Mouse (Mus musculus) retina, postnatal 1 day (tissue): ENCODE data around the gene Gm17651.

Source experiments
- DNase-seq: peaks from one replicate; pipeline ENCODE4 v3.0.0-alpha.2; 2012

Gene Gm17651

DNA sequence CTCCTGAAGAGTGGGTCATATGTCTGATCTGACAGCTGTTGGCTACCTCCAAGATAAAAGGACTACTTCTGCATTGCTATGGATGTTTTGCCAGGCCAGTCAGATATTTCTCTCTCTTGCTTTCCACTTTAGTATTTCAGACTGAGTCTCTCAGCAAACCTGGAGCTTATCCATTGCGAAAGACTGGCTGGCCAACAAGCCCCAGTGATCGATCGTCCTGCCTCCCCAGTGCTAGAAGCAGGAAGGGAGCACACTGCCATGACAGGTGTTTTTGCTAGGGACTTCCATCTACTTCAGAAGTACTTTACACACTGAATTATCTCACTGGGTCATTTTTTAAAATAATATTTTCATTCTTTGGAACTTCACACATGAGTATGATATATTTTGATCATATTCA is 3.9 kb upstream of the Gm17651 start:
- DNase-seq: no peak

DNA sequence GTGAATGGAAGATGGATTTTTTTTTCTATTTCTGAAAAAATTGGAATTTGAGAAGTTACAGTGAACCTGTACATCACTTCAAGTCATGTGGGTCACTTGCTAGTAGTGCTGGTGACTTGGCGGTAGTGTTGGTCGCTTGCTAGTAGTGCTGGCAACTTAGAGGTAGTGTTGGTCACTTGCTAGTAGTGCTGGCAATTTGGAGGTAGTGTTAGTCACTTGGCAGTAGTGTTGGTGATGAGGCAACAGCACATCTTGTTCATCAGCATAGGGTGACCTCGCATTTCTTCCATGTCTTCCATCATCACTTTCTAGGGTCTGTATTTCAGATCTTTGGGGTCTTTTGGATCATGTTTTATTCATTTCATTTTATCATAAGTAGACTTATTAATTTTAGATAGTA is 1.6 kb upstream of the Gm17651 start:
- no peak for DNase-seq

DNA sequence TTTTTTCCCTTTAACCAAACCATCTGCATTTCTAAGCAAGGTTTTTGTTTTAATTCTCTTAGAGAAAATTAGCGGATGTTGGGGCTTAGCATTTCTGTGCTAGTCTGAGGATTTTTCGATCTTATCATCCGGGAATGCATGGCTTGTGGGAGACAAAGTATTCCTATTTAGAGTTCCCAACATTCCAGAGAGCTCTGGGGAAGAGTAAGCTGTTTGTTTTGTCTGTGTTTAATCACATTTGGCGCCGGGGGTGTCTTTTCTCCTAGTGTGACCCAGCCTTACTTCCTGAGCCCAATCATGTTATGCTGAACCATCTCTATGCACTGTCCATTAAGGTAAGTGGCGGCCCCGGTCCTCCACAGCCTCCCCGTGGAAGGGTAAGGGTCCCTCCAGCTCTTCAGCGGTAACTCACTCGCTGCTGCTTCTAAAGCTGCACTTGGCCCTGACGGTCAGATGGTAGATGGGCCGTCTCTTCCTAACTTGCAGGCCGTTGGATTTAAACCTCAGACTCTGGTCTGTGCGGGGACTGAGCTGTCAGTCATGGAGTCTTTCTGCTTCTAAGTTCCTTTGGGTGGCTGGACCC is 7.3 kb downstream of the Gm17651 start:
- DNase-seq: no peak

DNA sequence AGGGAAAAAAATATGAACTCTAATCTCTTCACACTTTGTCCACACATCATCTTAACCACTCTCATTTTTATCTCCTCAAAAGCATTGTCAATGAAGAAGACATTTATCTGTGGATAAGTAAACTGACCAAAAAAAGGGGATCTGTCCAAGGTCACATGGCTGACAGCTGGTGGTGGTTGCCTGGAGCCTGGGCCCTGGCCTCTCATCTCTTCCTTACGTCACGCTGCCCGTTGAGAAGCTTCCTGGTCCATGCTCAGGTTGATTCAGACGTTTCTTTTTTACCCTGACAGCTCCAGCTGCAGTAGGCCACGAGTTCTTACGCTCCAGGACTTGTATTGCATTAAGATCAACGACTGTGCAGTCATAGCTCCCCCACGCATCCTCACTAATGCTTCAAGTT is 8.3 kb downstream of the Gm17651 start:
- no peak for DNase-seq

DNA sequence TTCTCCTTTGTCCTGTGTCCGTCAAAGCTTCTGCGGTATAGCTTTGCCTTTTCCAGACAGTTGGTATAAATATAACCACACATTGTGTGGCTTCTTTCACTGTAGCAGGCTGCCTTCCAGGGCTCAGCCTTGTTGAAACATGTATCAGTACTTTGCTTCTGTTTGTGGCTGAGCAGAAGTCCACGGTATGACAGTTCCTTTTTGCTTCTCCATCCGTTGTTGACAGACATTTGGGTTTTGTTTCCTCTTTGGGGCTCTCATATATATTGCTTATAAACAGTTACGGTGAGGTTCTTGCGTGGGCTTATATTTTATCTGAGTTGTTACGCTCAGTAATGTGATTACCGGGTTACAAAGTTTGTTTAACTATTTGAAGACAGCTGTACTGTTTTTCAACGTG is 9.0 kb downstream of the Gm17651 start:
- DNase-seq: no peak

DNA sequence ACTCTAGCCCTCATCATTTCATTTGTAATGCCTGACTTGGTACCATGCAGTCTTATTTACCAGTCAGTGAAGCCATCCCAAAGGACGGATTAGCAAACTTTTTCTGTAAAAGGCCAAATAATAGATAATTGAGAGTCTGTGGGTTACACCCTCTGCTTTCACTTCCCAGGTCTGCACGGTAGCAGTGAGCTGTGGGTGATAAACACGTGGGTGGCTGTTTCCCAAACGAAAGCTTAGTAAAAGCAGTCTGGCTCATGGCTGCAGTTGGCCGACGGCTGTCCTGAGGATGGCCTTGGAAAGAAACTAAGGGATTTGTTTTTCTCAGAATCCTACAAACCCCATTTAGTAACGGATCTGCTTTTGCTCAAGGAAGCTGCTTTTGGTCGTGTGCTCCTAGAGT is 13.3 kb downstream of the Gm17651 start:
- no peak for DNase-seq

DNA sequence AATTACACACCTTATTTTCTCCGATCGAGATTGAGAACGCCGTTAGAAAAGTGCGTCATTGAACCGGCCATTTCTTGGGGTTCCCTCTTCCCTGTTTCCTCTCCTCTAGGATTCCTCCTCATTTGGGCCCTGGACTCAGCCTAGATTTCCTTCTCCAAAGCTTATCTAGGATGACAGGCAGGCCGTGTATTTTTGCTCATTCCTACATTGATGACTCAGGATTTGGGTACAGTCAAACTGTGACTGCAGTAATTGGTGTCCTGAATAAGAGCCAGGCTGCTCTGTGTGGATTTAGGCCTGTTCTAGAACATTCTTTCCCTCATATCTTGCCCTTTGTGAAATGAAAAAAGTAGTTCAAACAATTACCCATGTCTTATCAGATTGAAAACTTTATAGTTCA is 14.7 kb downstream of the Gm17651 start:
- no peak for DNase-seq

DNA sequence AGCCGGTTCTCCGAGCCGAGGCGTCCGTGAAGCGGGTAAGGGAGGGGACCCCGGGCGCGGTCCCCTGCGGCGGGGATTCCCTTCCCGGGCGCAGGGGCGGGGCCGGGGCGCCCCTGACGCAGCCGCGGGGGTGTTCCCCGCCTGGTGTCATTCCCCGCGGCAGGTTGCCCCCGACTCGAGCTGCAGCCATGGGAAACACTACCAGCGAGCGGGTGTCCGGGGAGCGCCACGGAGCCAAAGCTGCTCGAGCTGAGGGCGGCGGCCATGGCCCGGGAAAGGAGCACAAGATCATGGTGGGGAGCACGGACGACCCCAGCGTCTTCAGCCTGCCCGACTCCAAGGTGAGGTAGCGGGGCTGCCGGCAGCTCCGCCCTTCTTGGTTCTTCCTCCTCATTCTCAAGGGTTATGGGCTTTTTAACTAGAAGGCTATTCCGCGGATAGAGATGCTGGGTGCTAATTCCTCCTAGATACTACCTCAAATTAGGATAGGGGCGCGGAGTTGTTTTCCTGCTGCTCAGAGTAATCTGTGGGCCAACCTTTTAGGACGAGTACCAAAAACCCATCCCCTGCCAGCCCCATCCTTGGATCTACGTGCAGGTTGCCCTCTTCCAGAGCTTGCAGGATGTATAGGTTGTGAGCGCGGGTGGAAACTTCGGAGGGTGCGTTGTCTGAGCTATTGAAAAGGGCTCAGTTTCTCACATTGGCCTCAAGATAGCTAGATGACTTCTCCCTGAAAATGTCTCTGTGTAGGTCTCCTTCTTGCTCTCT is 15.9 kb downstream of the Gm17651 start:
- no peak for DNase-seq

DNA sequence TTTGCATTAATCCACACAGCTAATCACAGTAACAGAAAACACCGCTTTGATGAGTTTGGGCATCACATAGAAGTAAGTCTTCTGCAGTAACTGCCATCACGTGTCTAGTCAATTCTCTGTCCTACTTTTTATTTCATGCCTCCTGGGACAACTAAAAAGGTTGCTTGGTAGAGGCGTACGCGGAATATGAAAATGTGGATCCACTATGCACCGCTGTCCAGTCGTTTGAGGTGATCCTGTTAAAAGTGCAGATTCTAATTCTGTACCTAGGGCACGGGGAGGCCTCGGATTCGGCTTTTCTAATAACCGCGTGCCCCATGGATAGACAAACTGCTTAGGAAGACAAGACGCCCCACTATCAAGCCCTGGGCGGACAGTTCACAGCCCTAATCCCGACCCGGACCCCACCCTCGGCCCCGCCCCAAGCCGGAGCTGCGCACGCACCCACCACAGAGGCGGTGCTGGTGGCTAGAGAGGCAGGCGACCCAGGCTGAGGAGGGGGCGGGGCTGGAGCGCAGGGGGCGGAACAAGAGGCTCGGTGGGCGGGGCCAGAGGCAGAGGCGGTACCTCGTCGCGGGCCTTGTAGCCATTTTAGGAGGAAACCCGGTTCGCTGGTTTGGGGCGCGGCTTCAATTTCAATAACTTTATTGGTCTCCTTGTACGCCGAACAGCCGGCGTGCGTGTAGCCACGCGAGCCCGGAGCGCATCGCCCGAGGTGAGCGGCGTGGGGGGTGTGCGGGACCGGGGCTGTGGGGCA is 16.7 kb downstream of the Gm17651 start, which contains the start of gene Prkab2:
Prkab2 (plus strand) TSS at position 539 of the 757 bp plus-strand sequence.
- DNase-seq: peak; percentile 98

DNA sequence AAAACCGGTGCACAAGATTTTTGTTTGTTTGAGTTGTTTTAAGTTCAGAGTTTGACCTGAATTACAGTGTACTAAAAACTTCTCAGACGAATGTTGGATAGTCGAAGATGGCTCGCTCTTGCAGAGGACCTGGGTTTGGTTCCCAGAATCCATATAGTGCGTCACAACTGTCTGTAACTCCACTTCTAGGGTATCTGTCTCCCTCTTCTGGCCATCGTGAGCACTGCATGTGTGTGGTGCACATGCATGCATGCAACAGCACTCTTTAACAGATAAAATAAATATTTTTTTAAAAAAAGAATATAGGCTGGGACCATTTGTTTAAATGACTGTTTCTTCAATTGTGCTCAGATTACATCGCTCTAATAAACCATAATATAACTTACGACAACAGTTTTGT is 19.6 kb downstream of the Gm17651 start:
- peak; percentile 24 for DNase-seq

DNA sequence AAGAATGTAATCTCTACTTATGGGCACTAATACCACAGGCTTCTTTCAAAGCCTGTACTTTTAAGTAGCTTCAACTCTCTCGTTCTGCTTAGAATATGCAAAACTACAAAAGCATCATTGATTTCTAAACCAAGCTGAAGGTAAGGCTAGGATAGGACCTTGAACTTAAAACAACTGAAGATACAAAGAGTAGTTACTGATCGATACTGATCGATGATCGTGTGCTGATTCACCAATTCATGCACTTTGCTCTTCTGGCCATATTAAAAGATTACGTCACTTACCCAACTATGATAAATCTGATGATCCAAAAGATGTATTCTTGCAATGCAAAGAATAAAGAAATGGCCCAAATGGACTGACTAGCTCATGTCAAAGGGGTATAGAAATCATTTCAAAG is 20.7 kb downstream of the Gm17651 start:
- no peak for DNase-seq

DNA sequence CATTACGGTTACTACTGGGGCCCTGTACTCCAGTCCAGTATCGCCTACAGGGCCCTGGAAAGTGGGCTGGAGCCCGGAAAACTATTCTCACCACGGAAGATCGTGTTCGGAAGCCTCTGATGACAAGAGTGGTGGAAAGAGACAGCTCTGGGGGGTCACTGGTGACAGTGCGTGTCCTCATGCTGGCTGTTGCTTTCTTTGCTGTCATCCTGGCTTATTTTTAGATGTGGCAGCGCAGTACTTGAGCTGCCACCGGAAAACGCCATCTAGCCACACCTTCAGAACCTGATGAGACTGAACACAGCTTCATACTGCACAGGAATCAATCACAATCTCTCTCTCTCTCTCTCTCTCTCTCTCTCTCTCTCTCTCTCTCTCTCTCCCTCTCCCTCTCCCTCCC is 22.9 kb downstream of the Gm17651 start:
- DNase-seq: no peak

DNA sequence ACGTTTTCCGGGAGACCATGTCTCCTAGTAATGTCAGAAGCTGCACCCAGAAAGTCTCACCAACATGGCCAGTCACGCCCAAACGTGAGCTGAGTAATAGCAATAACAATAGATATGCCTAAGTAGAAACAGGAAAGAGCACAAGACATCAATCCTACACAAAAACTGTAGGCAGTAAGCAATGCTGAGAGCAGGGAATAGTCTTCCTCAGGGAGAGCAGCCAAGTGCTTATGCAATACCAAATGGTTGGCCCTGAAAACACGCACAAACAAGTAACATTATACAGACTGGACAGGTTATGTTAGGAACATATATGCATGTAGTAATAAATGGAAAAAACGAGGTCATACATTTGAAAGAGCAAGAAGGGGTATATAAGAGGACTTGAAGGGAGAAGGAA is 25.0 kb downstream of the Gm17651 start:
- no peak for DNase-seq

DNA sequence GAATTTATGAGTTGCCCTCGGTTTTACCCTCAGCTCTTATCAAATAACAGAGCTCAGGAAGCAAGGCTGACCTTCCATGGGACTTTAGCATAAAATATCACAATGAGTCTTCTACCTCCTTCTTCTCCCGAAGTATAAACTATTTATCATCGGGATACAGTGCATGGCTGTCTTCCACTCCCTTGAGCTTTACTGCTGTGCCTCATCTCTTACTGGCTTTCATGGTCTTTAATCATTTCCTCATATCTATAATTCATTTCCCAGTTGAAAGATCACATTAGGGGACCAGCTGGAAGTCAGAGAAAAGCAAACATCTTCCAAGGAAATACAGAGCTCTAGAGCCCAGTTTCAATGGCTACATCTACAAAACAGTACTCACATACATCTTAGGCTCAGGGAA is 25.5 kb downstream of the Gm17651 start:
- DNase-seq: no peak

DNA sequence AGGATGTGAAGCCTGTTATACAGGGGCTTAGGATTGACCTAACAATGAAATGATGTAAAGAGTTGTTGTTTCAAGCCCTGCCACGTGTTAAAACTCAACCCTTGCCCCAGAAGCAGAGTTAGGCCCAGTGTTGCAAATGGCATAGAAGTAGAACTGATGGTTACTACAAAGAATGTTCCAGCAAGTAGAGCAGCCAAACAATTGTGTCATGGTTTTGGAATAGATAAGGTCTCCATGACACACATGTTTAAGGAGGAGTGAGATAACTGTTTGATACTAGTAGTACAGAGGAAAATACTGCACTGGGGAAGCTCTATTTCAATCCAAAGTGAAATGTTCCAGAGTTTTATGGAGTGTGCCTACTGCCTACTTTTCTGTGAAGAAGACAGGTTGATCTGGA is 26.0 kb downstream of the Gm17651 start:
- no peak for DNase-seq

DNA sequence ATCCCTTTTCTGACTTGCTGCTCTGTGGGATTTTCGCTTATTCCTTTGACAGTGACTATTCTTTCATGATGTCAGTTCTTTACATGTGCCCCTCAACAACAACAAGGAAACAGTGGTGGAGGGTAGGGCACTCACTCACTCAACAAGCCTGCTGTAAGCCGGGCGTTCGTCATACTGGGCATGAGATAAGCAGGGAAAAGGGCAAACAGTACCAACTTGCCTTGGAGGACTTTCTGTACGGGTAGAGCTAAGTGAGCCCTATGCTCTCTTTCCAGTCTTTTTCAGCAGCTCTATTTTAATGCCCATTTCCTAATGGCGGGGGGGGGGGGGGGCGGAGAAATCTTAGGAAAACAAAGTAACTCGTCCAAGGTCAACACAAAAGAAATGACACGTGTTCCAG is 32.5 kb downstream of the Gm17651 start:
- DNase-seq: no peak

DNA sequence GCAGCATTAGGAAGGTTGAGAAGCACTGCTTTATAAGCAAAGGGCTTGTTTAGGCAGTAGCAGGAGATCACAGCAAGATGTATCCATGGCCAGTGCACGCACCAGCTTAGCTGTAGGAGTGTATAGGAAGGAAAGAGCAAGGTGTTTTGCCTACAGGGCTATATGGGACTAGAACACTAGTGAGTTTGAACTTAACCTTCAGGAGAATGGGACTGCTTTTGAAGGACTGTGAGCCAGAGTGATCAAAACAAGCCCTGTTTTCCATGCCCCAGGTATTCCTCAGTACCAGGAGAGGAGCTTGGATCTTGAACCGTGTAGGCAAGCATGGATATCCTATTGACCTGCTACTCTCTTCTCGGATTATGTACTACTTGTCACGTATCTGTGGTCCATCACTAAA is 33.1 kb downstream of the Gm17651 start:
- DNase-seq: no peak

DNA sequence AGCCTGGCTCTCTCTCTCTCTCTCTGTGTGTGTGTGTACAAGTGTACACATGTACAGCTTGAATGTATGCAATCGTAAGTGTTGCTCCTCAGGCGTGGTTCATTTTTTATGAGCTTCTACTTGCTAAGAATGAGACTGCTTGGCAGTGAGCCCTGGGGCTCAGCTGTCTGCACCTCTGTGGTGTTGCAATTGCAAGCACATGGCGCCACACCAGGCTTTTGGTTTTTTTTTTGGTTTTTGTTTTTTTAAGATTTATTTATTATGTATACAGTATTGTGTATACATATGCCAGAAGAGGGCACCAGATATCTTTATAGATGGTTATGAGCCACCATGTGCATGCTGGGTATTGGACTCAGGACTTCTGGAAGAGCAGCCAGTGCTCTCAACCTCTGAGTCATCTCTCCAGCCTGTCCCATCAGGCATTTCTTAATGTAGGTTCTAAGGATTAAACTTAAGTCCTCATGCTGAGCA is 40.2 kb downstream of the Gm17651 start:
- DNase-seq: no peak

DNA sequence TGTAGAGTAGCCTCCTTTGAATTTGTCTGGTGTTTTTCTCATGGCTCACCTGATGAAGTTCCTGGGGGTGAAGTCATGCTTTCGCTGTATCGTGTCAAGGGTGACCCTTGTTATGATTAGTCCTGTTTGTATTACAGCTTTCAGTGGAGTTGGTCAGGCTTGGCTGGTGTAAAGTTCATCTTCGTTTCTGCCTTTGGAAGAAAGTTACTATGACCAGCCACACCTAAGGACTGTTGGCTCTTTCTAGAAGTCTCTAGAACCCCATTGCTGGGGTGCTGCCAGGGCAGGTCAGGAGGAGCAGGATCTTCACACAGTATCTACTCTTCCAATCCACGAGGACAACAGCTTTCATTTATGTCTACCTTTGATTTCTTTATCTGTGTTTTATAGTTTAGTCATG is 41.0 kb downstream of the Gm17651 start:
- no peak for DNase-seq

DNA sequence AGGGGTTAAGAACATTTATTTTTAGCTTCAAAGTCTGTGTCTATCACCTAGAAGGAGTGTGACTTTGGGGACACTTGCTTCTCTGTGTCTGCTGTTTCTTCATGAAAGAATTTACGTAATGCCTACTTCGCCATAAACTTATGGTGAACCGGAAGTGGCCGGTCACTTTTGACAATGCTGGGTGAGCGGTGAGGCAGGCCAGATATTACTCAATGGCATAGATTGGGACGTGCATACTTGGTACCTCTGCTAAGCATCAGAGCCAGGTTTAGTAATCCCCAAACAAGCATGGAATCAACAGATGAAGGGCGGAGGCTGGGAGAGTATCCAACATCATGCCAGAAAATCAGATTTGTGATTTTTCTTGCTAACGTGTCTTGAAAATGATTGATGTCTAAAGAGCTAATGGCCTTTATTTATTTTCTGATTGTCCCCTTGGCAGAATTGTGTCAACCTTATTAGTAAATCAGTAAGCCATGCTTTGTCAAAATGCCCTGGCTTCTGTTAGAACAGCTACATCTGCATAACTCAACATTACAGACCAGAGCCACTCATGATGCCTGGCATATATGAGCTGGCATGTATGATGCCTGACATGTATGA is 43.1 kb downstream of the Gm17651 start:
- no peak for DNase-seq

DNA sequence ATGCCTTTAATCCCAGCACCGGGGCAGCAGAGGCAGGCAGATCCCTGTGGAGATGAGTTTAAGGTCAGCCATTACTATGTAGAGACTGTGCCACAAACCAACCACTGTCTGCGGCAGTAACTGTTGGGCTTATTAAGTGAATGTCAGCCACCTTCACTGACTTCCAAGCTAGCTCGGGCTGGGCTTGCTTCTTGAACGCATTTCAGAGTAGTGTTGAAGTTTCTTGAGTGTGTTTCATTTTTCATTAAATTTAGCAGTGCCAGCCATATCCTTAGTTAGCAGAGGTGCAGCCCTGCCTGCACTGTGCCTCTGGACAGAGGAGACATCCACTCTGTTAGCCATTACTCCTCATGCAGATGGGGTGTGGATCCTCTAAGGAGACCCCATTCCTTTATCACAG is 43.7 kb downstream of the Gm17651 start:
- no peak for DNase-seq

DNA sequence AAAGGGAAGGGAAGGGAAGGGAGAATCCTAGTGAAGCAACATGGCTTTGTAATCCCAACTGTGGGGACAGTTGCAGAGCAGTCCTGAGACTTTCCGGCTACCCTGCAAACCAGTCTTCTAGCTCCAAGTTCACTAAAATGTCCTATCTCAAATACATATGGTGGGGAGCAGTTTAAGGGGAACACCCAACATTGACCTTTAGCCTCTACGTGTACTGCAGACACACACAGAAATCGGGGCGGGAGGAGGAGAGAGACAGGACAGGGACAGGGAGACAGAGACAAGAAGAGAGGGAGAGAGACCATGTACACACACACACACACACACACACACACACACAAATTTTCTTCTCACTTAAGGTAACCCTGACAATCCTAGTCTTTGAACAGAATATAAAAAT is 44.6 kb downstream of the Gm17651 start:
- no peak for DNase-seq

DNA sequence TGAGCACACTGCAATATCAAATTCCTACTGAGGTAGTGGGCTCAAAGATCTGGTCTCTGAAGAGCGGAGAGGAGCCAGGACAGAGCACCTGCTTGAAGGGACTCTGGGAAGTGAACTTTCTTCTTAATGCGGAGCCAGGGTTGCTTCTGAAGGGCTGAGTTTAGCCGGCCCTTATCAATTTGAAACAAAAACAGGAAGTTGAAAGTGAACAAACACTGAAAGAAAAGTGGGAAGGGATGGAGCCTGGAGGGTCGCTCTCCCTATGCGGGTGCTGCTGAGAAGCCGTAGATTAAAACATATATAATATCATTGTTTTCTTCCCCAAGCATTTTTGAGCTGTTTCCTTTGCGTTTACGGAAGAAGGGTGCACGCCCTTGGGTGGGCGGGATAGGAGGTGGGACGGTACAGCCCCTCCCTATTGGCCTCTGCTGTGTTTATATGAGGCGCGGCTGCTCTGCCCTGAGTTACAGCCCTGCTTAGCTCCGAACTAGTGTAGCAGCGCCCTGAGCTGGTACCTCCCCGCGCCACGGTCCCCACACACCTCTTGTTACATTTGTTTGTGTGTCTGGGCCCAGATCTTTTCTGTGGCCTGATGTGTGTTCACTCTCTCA is 46.0 kb downstream of the Gm17651 start, which contains the start of gene Fmo5:
Fmo5 (plus strand) TSS at position 414 of the 611 bp plus-strand sequence.
- peak; percentile 24 for DNase-seq
